Mouse (Mus musculus) midbrain, embryonic 14.5 days (tissue): ENCODE results near the gene Optn. TPM values are rescaled to one million over a fixed set of nuclear protein-coding genes. Genes with fewer than 3 reads are reported as not detected.

ENCODE experiments used
- polyA plus RNA-seq: library from polyadenylated mRNA; unstranded; fragments of >200 nt; fragmentation: Nextera tagmentation; extraction: Ambion mirVana; gene quantifications from 2 replicates; pipeline ENCODE4 v1.2.1, GENCODE M21; 2014

Gene Optn
- polyA plus RNA-seq, 1 experiment from 2014 or later: 13.6 TPM

Other genes starting within 250 kb of the Optn start
- gene Sephs1, start 182.5 kb downstream of the Optn start, polyA plus RNA-seq: 50.9 and 83.9 TPM in 2 replicates
- 63.1 and 64.3 TPM in 2 replicates for gene Phyh, start 145.0 kb downstream of the Optn start, polyA plus RNA-seq
- 0.71 and 1.5 TPM in 2 replicates for gene Ucma, start 87.9 kb downstream of the Optn start, polyA plus RNA-seq
- gene Mcm10, start 51.3 kb downstream of the Optn start, polyA plus RNA-seq: 2.8 and 6.5 TPM in 2 replicates
- gene Ccdc3, start 73.7 kb upstream of the Optn start, polyA plus RNA-seq: 5.0 and 7.8 TPM in 2 replicates